Mouse (Mus musculus) ovary, postnatal 36 days (tissue): ENCODE results near the gene Gadl1.

Experiments
- DNase-seq: peaks from one replicate; pipeline ENCODE4 v3.0.0; 2022; ENCODE audit warnings: low spot score, mixed read lengths

The Gadl1 gene

GRCm38 (mm10) chr9:116088912-116089311 is 179.7 kb downstream of the Gadl1 start:
- no peak for DNase-seq

- DNase-seq, result no peak
These were observed 181.0 kb downstream of the Gadl1 start for GRCm38 (mm10) chr9:116090296-116090695.

- no peak for DNase-seq
These were observed 182.0 kb downstream of the Gadl1 start for GRCm38 (mm10) chr9:116091101-116091841.

GRCm38 (mm10) chr9:116091921-116092320 is 182.7 kb downstream of the Gadl1 start:
- DNase-seq, result peak; percentile 44

- DNase-seq, result peak; percentile 54
These were observed 189.7 kb downstream of the Gadl1 start for GRCm38 (mm10) chr9:116098724-116099595.

- DNase-seq, result no peak
These were observed 190.3 kb downstream of the Gadl1 start for GRCm38 (mm10) chr9:116099596-116099993.

- DNase-seq, result no peak
These were observed 190.8 kb downstream of the Gadl1 start for GRCm38 (mm10) chr9:116100015-116100414.

- no peak for DNase-seq
These were observed 192.6 kb downstream of the Gadl1 start for GRCm38 (mm10) chr9:116101842-116102241.

GRCm38 (mm10) chr9:116104770-116105169 is 195.5 kb downstream of the Gadl1 start:
- DNase-seq, result no peak

- DNase-seq, result no peak
These were observed 199.5 kb downstream of the Gadl1 start for GRCm38 (mm10) chr9:116108729-116109128.

- no peak for DNase-seq
These were observed 202.1 kb downstream of the Gadl1 start for GRCm38 (mm10) chr9:116111149-116111970.

- no peak for DNase-seq
These were observed 205.1 kb downstream of the Gadl1 start for GRCm38 (mm10) chr9:116114339-116114738.

- no peak for DNase-seq
These were observed 206.6 kb downstream of the Gadl1 start for GRCm38 (mm10) chr9:116115875-116116274.

GRCm38 (mm10) chr9:116118332-116118872 is 209.1 kb downstream of the Gadl1 start:
- DNase-seq, result no peak

GRCm38 (mm10) chr9:116119990-116120389 is 210.7 kb downstream of the Gadl1 start:
- DNase-seq, result no peak

GRCm38 (mm10) chr9:116121472-116121871 is 212.2 kb downstream of the Gadl1 start:
- DNase-seq, result no peak

GRCm38 (mm10) chr9:116122544-116122943 is 213.3 kb downstream of the Gadl1 start:
- DNase-seq, result no peak

- DNase-seq, result no peak
These were observed 213.8 kb downstream of the Gadl1 start for GRCm38 (mm10) chr9:116122969-116123589.
